Mouse (Mus musculus): ENCODE measurements around the gene 4930467E23Rik. TPM values are rescaled to one million over a fixed set of nuclear protein-coding genes. Genes with fewer than 3 reads are reported as not detected.
"Not testable (repeated sequence)": the region's sequence is repeated elsewhere in the genome, so short reads cannot be mapped to it uniquely, and the experiment has no call there.

Gene 4930467E23Rik
- total and polyA plus RNA-seq, 2 experiments: 0.09 TPM; not detected in 1

DNA sequence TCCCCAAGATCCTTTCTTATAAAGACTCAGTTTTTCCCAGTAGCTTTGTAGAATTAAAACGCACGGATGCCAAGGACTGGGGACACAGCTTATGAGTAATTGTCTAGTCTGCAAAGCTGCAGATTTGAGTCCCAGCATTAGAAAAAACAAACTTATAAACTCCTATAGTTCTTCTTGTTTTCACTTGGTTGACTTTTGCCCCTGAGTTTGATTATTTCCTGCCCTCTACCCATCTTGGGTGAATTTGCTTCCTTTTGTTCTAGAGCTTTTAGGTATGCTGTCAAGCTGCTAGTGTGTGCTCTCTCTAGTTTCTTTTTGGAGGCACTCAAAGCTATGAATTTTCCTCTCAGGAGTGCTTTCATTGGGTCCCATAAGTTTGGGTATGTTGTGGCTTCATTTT, 14.9 kb upstream of the 4930467E23Rik start:
- not testable (repeated sequence) for DNase-seq (ENCODE audit: extremely low read depth, low read depth, low spot score); H3K4me1 ChIP-seq (ENCODE audit: control insufficient read depth, insufficient read depth, low read length); H3K4me3 ChIP-seq (ENCODE audit: insufficient read depth, low read depth, low read length); H3K9ac ChIP-seq (ENCODE audit: low read depth, low read length); H3K27ac ChIP-seq (replicated peaks; ENCODE audit: insufficient read depth, low read depth, low read length); H3K36me3 ChIP-seq (ENCODE audit: control insufficient read depth, insufficient read depth, low read length); H3K27me3 ChIP-seq (ENCODE audit: control insufficient read depth, insufficient read depth, low read length); H3K79me2 ChIP-seq (ENCODE audit: control insufficient read depth, insufficient read depth, low read length)
- 90% methylated on average over 2 of the region's 2 CpGs for WGBS

DNA sequence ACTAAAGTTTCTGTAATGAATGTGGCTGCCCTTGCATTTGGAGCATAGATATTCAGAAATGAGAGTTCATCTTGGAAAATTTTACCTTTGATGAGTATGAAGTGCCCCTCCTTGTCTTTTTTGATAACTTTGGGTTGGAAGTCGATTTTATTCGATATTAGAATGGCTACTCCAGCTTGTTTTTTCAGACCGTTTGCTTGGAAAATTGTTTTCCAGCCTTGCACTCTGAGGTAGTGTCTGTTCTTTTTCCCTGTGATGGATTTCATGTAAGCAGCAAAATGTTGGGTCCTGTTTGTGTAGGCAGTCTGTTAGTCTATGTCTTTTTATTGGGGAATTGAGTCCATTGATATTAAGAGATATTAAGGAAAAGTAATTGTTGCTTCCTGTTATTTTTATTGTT, 14.1 kb upstream of the 4930467E23Rik start:
- H3K79me2 ChIP-seq (ENCODE audit: control insufficient read depth, insufficient read depth, low read length); H3K27ac ChIP-seq (replicated peaks; ENCODE audit: insufficient read depth, low read depth, low read length); H3K9ac ChIP-seq (ENCODE audit: low read depth, low read length); H3K4me1 ChIP-seq (ENCODE audit: control insufficient read depth, insufficient read depth, low read length); H3K4me3 ChIP-seq (ENCODE audit: insufficient read depth, low read depth, low read length); H3K27me3 ChIP-seq (ENCODE audit: control insufficient read depth, insufficient read depth, low read length); DNase-seq (ENCODE audit: extremely low read depth, low read depth, low spot score); H3K36me3 ChIP-seq (ENCODE audit: control insufficient read depth, insufficient read depth, low read length): not testable (repeated sequence)
- WGBS: 85% methylated on average over 3 of the region's 3 CpGs

DNA sequence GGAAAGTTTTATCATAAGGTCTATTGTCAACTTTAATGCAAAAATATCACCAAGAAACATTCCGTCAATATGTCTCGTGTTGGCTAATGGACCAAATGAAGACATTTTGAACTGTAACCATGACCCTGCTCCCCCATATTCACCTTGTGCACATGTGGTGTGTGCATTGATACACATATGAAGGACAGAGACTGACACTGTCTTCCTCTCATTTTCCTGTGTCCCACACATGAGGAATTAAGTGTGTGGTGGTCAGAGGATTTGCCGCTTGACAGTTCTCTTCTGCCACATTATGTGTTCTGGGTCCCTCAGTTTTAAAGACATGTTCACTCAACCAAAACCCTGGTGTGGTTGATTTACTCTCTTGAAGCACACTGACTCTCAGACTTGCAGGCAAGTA, 11.5 kb upstream of the 4930467E23Rik start:
- H3K4me3 ChIP-seq (ENCODE audit: insufficient read depth, low read depth, low read length); H3K27ac ChIP-seq (replicated peaks; ENCODE audit: insufficient read depth, low read depth, low read length); H3K4me1 ChIP-seq (ENCODE audit: control insufficient read depth, insufficient read depth, low read length); H3K79me2 ChIP-seq (ENCODE audit: control insufficient read depth, insufficient read depth, low read length); H3K27me3 ChIP-seq (ENCODE audit: control insufficient read depth, insufficient read depth, low read length); H3K9ac ChIP-seq (ENCODE audit: low read depth, low read length); DNase-seq (ENCODE audit: extremely low read depth, low read depth, low spot score); H3K36me3 ChIP-seq (ENCODE audit: control insufficient read depth, insufficient read depth, low read length): not testable (repeated sequence)
- WGBS: 93% methylated on average over 3 of the region's 3 CpGs

DNA sequence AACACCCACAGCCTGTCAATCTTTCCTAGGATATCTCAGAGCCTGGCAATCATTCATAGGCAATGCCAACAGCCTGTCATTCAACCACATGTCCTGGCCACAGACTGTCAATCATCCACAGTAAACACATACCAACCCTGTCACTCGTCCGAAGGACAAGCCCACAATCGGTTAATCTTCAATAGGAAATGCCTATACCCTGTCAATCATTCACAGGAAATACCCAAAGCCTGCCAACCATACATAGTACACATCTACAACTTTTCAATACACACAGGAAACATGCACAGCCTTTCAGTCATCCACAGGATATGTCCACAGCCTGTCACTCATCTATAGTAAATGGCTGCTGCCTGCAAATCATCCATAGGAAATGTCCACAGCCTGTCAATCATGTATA, 9.9 kb upstream of the 4930467E23Rik start:
- not testable (repeated sequence) for H3K9ac ChIP-seq (ENCODE audit: low read depth, low read length); H3K27ac ChIP-seq (replicated peaks; ENCODE audit: insufficient read depth, low read depth, low read length); H3K79me2 ChIP-seq (ENCODE audit: control insufficient read depth, insufficient read depth, low read length); H3K36me3 ChIP-seq (ENCODE audit: control insufficient read depth, insufficient read depth, low read length); H3K27me3 ChIP-seq (ENCODE audit: control insufficient read depth, insufficient read depth, low read length); H3K4me3 ChIP-seq (ENCODE audit: insufficient read depth, low read depth, low read length); H3K4me1 ChIP-seq (ENCODE audit: control insufficient read depth, insufficient read depth, low read length); DNase-seq (ENCODE audit: extremely low read depth, low read depth, low spot score)
- 21% methylated on average over 3 of the region's 3 CpGs for WGBS

DNA sequence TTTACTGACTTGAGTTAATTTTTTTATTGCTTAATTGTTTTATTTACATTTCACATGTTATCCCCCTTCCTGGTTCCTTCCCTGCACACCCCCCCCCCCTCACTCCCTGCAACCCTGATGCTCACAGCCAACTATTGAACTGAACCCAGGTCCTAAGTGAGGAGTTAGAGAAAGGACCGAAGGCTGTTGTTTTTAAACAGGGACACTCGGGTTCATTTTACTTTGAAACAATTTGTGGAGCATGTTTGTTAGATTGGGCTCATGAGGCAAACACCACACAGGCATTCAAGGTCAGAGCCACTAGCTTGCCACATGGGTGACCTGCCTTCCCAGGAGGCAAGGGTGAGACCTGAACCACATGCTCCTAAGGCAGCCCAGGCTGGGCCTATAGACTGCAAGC, 4.5 kb upstream of the 4930467E23Rik start:
- not testable (repeated sequence) for H3K79me2 ChIP-seq (ENCODE audit: control insufficient read depth, insufficient read depth, low read length); H3K27ac ChIP-seq (replicated peaks; ENCODE audit: insufficient read depth, low read depth, low read length); H3K9ac ChIP-seq (ENCODE audit: low read depth, low read length); DNase-seq (ENCODE audit: extremely low read depth, low read depth, low spot score); H3K4me1 ChIP-seq (ENCODE audit: control insufficient read depth, insufficient read depth, low read length); H3K36me3 ChIP-seq (ENCODE audit: control insufficient read depth, insufficient read depth, low read length); H3K4me3 ChIP-seq (ENCODE audit: insufficient read depth, low read depth, low read length); H3K27me3 ChIP-seq (ENCODE audit: control insufficient read depth, insufficient read depth, low read length)
- 49% methylated on average over 2 of the region's 2 CpGs for WGBS

DNA sequence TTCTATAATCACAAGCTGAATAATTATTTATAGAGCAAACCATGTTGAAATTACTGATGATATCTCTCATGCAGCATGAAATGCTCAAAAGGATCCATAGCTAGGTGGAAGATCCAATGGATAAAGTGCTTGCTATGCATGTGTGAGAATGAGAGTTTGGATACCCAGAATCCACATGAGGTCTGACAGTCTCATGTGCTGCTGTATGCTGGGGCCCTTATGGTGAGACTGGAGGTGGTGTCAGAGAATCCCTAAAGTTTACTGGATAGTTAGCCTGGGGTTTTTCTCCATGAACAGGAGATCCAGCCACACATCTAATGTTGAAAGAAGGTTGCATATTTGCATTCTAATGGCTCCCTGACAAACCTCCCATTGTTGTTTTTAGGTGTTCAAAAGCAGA, 22.4 kb downstream of the 4930467E23Rik start:
- not testable (repeated sequence) for H3K9ac ChIP-seq (ENCODE audit: low read depth, low read length); H3K36me3 ChIP-seq (ENCODE audit: control insufficient read depth, insufficient read depth, low read length); H3K4me3 ChIP-seq (ENCODE audit: insufficient read depth, low read depth, low read length); H3K79me2 ChIP-seq (ENCODE audit: control insufficient read depth, insufficient read depth, low read length); H3K27me3 ChIP-seq (ENCODE audit: control insufficient read depth, insufficient read depth, low read length); DNase-seq (ENCODE audit: extremely low read depth, low read depth, low spot score); H3K27ac ChIP-seq (replicated peaks; ENCODE audit: insufficient read depth, low read depth, low read length); H3K4me1 ChIP-seq (ENCODE audit: control insufficient read depth, insufficient read depth, low read length)

DNA sequence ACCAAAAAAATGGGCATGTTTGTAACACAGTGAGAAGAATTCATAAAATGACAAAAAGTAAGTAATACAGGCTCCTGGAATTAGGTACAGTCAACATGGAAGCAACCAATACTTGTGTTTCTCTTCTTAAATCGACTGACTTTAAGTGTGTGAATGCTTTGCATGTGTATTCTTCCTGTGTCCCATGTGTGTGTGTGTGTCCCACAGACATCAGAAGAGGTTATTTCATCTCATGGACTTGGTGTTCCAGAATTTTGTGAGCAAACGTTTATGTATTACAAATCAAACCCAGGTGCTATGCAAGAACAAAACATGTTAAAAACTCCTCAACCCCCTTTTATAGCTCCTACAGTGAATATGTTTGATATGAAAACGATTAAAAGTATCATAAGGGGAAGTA, 24.8 kb downstream of the 4930467E23Rik start:
- WGBS: 53% methylated on average over 3 of the region's 3 CpGs

DNA sequence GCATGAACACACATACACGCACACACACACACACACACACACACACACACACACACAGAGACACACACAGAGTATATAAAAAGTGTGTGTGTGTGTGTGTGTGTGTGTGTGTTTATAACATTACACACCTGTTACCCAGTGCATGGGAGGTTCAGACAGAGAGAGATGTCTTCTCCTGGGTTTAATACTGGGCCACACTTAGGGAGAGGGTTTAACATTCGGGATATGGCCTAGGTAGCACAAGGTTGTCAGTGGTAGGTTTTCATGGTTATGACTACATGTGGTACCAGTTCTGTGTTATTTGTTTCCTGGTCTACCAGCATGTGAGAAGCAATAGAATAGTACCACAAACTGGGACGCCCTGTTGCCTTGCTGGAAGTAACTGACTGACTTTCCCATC, 25.6 kb downstream of the 4930467E23Rik start:
- 62% methylated on average over 3 of the region's 3 CpGs for WGBS
- DNase-seq (ENCODE audit: extremely low read depth, low read depth, low spot score): not testable (repeated sequence)

More for the DNA sequence above, 24.8 kb downstream of the 4930467E23Rik start:
- not testable (repeated sequence) for H3K9ac ChIP-seq (ENCODE audit: low read depth, low read length); H3K4me1 ChIP-seq (ENCODE audit: control insufficient read depth, insufficient read depth, low read length); H3K36me3 ChIP-seq (ENCODE audit: control insufficient read depth, insufficient read depth, low read length); H3K27me3 ChIP-seq (ENCODE audit: control insufficient read depth, insufficient read depth, low read length); H3K4me3 ChIP-seq (ENCODE audit: insufficient read depth, low read depth, low read length); H3K27ac ChIP-seq (replicated peaks; ENCODE audit: insufficient read depth, low read depth, low read length); DNase-seq (ENCODE audit: extremely low read depth, low read depth, low spot score); H3K79me2 ChIP-seq (ENCODE audit: control insufficient read depth, insufficient read depth, low read length)

DNA sequence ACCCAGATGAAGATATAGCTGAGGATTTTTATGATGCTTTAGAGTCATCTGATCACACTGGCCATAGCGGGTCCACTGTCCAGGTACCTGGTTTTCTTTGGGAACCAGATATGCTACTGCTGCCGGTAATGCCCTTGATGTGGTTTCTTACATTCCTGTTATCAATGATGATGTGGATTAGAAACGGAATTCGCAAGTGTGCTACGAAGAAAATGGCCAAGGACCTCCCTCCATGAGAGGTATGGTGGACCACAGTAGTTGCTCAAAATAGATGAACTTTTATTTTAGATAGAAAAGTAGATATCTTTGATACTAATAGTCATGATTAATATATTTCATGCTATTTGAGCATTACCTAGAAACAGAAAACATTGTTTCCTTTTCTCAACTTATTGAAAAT, 32.3 kb downstream of the 4930467E23Rik start:
- not testable (repeated sequence) for H3K79me2 ChIP-seq (ENCODE audit: control insufficient read depth, insufficient read depth, low read length); H3K27me3 ChIP-seq (ENCODE audit: control insufficient read depth, insufficient read depth, low read length); H3K27ac ChIP-seq (replicated peaks; ENCODE audit: insufficient read depth, low read depth, low read length); DNase-seq (ENCODE audit: extremely low read depth, low read depth, low spot score); H3K9ac ChIP-seq (ENCODE audit: low read depth, low read length); H3K4me1 ChIP-seq (ENCODE audit: control insufficient read depth, insufficient read depth, low read length); H3K4me3 ChIP-seq (ENCODE audit: insufficient read depth, low read depth, low read length); H3K36me3 ChIP-seq (ENCODE audit: control insufficient read depth, insufficient read depth, low read length)
- 80% methylated on average over 5 of the region's 5 CpGs for WGBS

More for the DNA sequence above, 25.6 kb downstream of the 4930467E23Rik start:
- not testable (repeated sequence) for H3K36me3 ChIP-seq (ENCODE audit: control insufficient read depth, insufficient read depth, low read length); H3K9ac ChIP-seq (ENCODE audit: low read depth, low read length); H3K27ac ChIP-seq (replicated peaks; ENCODE audit: insufficient read depth, low read depth, low read length); H3K79me2 ChIP-seq (ENCODE audit: control insufficient read depth, insufficient read depth, low read length); H3K27me3 ChIP-seq (ENCODE audit: control insufficient read depth, insufficient read depth, low read length); H3K4me1 ChIP-seq (ENCODE audit: control insufficient read depth, insufficient read depth, low read length); H3K4me3 ChIP-seq (ENCODE audit: insufficient read depth, low read depth, low read length)

Data from liver, adult 2 months (tissue).